Mouse (Mus musculus): ENCODE data around the gene Timp4.

DNA sequence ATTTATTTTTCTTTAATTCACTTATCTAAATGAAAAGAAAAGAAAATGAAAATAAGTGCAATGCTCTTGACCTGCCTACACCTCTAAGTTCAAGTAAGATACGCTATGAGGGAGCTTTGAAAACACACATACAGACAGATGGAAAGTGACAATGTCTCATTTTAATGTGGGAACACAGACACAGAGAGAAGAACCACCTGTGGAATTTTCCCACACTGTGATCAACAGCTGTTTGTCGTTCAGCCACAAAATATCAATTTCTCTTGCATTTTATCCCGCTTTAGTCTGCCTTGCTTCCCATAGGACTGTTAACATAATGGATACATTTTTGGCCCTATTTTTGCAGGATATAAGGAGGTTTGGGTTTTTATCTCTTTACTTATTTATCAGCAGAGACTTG is 41.2 kb downstream of the Timp4 start:
- TF ChIP-seq CTCF (IDR thresholded peaks at IDR 0.05; ENCODE audit: control insufficient read depth, insufficient read depth, insufficient replicate concordance, low read depth, low read length) (no peak), POLR2A (IDR thresholded peaks at IDR 0.05; ENCODE audit: control insufficient read depth, low read depth, low read length) (no peak)
